Mouse (Mus musculus) R1 (cell line): Measurements from ENCODE around the gene D130052B06Rik.

Experiments
- DNase-seq: peaks from one replicate; pipeline ENCODE4 v3.0.0-alpha.2; 2018; ENCODE audit warnings: low read depth, low spot score

The D130052B06Rik gene

DNA sequence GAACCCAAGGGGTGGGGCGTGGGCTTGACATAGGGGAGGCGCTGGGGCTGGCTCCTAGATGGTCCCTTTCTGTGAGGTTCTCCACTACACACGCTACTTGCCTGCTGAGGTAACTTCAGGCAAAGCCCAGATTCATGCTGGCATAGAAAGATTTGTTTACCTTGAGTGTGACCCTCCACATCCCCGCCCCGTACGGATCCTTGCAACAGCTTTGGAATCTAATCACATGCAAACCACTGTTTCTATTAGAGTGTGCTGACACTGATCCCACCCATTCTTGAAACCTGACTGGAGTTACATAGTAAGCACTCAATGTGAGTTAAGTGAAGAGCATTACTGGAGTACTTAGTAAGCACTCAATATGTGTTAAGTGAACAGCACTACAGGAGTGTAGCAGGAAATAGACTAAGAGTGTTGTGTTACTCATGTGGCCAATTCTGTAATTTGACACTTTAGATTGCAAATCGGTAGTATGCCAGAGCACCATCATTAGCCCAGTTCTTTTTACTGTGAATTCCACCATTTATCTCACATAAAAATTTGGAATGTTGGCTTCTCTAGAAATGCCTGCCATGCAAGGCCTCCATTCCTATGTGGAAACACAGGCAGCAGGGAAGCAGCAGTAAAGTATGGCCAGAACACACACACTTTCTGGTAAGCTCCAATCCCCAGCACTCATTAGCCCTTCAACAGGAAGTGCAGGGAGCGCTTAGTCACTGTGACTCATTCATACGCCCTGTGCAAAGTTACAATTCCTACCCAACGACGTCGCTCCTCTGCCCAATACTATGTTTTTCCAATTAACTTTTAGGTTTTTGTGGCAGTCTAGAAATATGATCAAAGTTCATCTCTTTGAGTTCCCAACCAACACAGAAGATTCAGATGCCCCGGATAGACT, 61.2 kb downstream of the D130052B06Rik start:
- DNase-seq = peak; percentile 23

DNA sequence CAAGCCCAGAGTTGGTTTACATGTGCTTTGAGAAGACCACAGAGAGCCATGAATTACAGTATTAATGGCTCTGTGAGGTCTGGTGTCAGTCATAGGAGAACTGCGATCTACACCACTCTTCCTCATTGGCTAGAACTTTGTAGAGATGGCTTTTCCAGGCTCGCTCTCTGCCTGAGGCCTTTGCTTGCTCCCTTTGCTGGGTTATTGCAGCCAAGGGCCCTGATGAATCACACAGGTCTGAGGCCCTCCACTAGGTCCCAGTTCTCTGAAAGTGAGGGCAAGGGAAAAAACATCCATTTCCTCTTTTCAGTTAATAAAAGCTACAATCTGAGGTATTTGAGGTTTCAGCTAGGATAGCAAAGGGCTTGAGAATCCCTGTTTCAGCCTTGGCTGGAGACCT, 64.5 kb downstream of the D130052B06Rik start:
- DNase-seq = no peak

DNA sequence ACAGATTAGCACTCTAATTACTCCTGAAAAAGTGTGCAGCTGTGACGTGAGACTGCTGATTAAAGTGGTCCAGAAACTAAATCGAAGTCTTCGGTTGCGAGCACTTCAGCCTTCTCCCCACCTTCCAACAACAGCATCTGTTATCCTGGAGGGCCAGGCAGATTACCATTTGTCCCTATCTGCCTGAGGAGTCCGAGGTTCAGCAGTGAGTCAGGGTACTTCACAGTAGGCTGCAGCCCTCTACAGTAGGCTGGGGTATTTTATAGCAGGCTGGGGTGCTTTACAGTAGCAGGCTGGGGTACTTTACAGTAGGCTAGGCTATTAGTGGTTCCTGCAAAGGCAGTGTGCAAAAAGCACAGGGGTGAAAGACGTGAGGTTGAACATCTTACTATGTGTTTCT, 69.3 kb downstream of the D130052B06Rik start:
- no peak for DNase-seq

DNA sequence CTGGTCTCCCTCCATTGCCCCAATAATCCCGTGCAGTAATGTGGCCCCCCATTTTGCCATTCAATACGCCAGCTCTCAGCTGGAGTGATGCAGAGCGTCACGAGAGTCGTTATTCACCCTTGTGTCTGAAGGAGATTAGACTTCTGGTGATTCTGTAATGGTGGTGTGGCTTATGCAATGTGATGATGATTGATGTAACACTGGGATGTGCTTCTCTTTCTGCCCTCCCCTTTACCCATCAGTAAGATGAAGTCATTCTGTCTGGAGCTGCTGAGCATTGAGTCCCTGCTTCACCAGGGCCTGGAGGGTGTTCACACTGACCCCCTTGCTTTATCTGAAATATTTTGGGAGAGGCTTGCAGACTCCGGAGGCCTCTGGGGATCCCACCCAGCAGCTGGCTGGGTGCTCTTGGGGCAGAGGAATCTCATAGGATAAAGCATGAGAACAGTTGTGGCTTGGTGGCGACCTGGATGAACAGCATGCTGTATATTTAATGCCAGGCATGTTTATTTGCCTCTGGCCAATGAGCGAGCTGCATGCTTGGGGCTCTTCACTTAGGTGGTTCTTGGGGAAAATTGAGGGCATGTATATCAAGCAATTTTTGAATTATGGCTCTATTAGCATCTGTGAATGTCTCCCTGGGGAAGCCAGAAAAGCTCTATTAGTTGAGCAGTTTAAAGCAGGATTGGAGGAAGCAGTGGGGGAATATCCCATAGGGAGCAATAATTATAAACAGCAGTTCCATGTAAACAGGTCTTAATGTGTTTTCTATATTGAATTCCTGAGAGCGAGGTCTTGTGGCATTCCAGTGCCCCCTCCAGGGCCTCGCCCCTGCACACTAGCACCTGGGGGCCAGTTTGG, 71.2 kb downstream of the D130052B06Rik start:
- DNase-seq = no peak
